Mouse (Mus musculus) brain, adult 2 months (tissue): Measurements from ENCODE around the gene Aldh1l2.

Source experiments
- DNase-seq: peaks from one replicate; pipeline ENCODE4 v3.0.0; 2011; ENCODE audit warnings: low read depth, low spot score

The Aldh1l2 gene

GRCm38 (mm10) chr10:83457531-83457930 is 76.4 kb downstream of the Aldh1l2 start:
- DNase-seq = no peak

GRCm38 (mm10) chr10:83448582-83448981 is 85.4 kb downstream of the Aldh1l2 start:
- DNase-seq = no peak
